Mouse (Mus musculus): ENCODE results near the gene Klhl26. TPM values are rescaled to one million over a fixed set of nuclear protein-coding genes. Genes with fewer than 3 reads are reported as not detected.

Klhl26 gene
- 10.8 and 10.9 TPM in 2 replicates for polyA plus RNA-seq (2012; ENCODE audit: insufficient read depth, insufficient read length, missing spikeins)

DNA sequence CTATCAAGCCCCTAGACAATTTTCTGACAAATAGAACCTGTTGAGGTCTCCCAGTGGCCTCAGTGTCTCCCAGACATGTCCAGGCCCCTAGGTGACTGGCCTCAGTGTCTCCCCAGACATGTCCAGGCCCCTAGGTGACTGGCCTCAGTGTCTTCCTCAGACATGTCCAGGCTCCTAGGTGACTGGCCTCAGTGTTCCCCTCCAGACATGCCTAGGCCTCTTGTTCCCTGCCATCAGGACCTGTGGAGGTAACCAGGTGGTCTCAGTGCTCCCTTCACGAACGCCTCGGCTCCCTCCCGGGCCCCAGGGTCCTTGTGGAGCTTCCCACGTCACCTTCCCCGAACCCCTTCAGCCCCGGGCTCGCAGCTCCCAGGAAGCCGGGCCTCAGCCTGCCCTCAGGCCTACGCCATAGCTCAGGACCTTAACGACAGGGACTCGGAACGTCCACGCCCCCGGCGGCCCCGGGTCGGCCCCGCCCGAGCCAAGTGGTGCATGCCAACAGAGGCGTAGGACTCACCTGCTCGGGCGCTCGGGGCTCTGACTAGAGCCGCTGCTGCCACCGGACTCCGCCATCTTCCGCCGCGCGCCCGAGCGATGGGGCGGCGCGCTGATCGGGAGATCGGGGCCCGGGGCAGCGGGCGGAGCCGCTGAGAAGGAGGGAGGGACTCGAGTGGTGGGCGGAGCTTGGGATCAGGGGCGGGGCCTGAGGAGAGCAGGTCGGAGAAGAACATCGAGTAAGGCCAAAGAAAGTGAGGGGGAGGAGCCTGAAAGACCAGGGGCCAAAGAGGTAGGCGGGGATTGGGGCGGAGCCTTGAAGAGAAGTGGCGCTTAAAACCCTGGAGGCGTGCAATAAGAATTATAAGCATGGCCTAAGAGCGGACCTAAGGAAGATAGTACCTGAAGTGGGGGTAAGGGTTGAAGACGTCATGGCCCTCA lies at the start of gene Klhl26:
TSS of gene Klhl26 (minus strand) at position 636 of the 936 bp plus-strand sequence.
- TF ChIP-seq POLR2A (IDR thresholded peaks at IDR 0.05; ENCODE audit: borderline replicate concordance, low read depth, low read length) = no peak; the same call in 1 of the 2 replicates
- no peak for TF ChIP-seq CTCF (IDR thresholded peaks at IDR 0.05; ENCODE audit: low read depth, low read length)
- peak within 1 kb of the TSS; percentile 34 for H3K27ac ChIP-seq (ENCODE audit: insufficient read depth, low read depth, low read length)
- peak within 1 kb of the TSS; percentile 98 for H3K4me3 ChIP-seq (ENCODE audit: insufficient read depth, low read length)
- peaks cover 6% of the 10 kb centered on the region; the same call in 1 of the 2 replicates for H3K4me1 ChIP-seq (ENCODE audit: control insufficient read depth, insufficient read depth, low read length)

DNA sequence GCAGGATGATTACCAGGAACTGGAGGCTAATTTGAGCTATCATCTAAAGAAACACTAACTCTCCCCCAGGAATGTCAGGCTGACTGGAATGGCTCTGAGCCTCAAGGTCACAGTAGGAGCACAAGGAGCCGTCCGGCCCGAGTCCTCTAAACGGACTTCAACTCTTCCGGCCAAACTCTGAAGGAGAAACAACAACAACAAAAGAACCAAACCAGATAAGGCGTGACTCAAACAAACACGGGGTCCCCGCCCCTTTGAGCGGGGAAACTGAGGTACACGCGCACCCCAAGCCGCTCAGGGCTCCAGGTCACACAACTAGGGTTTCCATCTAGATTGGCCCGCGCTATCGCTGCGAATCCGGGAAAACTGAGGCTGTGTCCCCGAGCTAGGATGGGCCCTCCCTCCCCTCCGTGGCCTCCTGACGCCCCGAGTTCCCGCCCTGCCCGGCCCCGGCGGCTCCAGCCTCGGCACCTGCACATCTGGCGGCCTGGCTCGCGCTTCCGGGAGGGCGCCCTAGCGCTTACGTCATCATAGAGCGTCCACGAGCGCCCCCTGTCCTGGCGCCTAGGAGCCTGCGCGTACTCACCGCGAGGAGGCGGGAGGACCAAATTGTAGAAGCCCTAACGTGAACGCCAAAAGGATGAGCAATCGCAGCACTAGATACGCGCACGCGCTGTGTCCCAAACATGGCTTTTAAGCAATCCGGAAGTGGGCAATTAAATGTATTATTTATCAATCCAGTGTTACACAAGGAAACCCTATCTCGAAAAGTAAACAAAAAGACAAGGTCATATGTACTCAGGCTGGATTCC lies 46.0 kb upstream of the Klhl26 start:
- H3K4me1 ChIP-seq (ENCODE audit: control insufficient read depth, insufficient read depth, low read length) = peaks cover 20% of the 10 kb centered on the region
- TF ChIP-seq CTCF (IDR thresholded peaks at IDR 0.05; ENCODE audit: low read depth, low read length) (no peak), POLR2A (IDR thresholded peaks at IDR 0.05; ENCODE audit: borderline replicate concordance, low read depth, low read length) (0 out of 2 replicates have a peak, but pooled peaks have one; percentile 2)
- peak overlapping the region; percentile 83 for H3K27ac ChIP-seq (ENCODE audit: insufficient read depth, low read depth, low read length)
- H3K4me3 ChIP-seq (ENCODE audit: insufficient read depth, low read length) = peak overlapping the region; percentile 86

DNA sequence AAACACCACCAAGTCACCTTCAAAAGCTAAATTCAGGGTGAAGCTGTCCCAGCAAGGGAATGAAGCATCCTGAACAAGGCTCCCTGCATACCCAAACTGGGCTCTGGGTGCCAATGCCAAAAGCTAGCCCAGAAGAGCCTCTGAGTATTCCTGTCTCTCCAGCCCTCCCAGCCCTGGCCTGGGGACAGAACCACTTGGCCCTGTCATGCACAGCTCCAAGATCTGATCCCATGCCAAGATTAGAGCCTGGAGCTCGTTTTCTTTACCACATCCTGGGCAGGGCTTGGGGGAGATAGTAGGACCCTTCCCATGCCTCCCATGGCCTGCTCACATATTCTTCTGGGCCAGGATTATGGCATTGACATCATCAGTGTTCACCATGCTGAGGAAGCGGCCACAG lies 42.8 kb upstream of the Klhl26 start:
- TF ChIP-seq CTCF (IDR thresholded peaks at IDR 0.05; ENCODE audit: low read depth, low read length) = no peak
- no peak for TF ChIP-seq POLR2A (IDR thresholded peaks at IDR 0.05; ENCODE audit: borderline replicate concordance, low read depth, low read length)
- Histone ChIP-seq H3K27ac (ENCODE audit: insufficient read depth, low read depth, low read length) (no peak overlapping the region), H3K4me1 (ENCODE audit: control insufficient read depth, insufficient read depth, low read length) (peaks cover 15% of the 10 kb centered on the region), H3K4me3 (ENCODE audit: insufficient read depth, low read length) (no peak overlapping the region)

DNA sequence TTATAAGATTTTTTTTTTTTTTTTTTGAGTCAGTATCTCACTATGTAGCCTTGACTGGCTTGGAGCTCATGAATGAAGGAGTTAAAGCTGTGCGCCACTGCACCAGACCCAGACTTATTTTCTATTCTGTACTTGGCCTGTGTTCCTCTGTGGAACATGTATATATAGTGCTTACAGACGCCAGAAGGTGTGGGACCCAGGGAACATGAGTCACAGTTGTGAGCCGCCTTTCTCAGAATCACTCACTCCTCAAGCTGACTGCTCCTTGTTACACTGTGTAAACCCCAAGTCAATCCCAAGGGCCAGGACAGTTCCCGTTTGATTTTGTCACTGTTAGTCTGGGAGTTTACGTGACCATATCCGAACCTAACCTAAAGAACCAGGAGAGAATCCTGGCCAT lies 42.3 kb upstream of the Klhl26 start:
- TF ChIP-seq CTCF (IDR thresholded peaks at IDR 0.05; ENCODE audit: low read depth, low read length) (no peak), POLR2A (IDR thresholded peaks at IDR 0.05; ENCODE audit: borderline replicate concordance, low read depth, low read length) (no peak)

DNA sequence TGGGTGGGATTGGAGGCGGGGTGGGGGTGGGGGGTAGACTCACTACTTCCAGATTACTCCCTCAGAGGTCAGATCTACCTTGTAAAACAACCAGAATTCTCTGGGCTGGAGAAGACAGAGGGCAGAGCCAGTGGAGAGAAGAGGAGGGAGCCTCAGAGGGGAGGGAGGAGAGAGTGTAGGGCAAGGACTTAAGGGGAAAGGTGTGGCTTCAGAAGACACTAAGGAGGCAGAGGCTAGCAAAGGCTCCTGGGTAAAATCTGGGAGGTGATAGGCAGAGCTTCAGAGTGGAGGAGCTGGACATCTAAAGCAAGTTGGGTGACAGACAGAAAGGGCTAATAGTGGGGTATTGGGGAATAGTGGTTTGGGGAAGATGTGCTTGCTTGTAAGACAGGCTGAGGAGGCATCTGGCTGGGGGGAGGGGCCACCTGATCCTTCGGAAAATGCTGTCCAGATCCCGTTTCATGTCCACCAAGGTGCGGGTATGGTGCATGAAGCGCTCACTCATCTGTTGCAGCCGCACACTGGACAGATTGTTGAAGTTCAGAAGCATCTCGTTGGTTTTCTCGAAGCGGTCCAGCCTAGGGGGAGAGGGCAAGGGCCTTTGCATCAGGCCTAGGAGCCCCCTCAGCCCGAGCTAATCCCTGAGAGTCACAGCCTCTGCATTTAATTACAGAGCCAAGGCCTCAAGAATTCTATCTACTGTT lies 41.3 kb upstream of the Klhl26 start:
- H3K27ac ChIP-seq (ENCODE audit: insufficient read depth, low read depth, low read length) = no peak overlapping the region
- no peak overlapping the region for H3K4me3 ChIP-seq (ENCODE audit: insufficient read depth, low read length)
- no peak for TF ChIP-seq CTCF (IDR thresholded peaks at IDR 0.05; ENCODE audit: low read depth, low read length)
- TF ChIP-seq POLR2A (IDR thresholded peaks at IDR 0.05; ENCODE audit: borderline replicate concordance, low read depth, low read length) = no peak
- H3K4me1 ChIP-seq (ENCODE audit: control insufficient read depth, insufficient read depth, low read length) = peaks cover 16% of the 10 kb centered on the region

More for the DNA sequence above, 42.3 kb upstream of the Klhl26 start:
- no peak overlapping the region for H3K4me3 ChIP-seq (ENCODE audit: insufficient read depth, low read length)
- H3K27ac ChIP-seq (ENCODE audit: insufficient read depth, low read depth, low read length) = no peak overlapping the region
- peaks cover 15% of the 10 kb centered on the region for H3K4me1 ChIP-seq (ENCODE audit: control insufficient read depth, insufficient read depth, low read length)

DNA sequence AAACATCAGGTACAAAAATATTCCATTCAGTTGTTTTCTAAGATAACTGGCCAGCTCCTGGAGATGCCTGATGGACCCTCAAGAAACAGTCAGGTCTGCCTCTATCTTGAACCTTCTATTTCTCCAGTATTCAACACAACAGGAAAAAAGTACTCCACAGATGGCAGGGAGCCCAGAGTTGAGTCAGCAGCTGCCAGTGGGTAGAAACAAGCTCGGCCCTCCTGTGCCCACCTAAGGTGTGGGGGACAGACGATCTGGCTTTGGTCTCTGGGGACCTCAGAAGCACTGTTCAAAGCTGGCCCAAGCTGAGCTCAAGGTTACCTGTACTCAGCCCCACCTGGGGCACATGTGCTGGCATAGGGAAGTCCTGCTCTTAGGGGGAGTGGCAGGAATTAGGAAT lies 36.7 kb upstream of the Klhl26 start:
- Histone ChIP-seq H3K4me1 (ENCODE audit: control insufficient read depth, insufficient read depth, low read length) (peaks cover 23% of the 10 kb centered on the region), H3K27ac (ENCODE audit: insufficient read depth, low read depth, low read length) (no peak overlapping the region), H3K4me3 (ENCODE audit: insufficient read depth, low read length) (no peak overlapping the region)
- TF ChIP-seq CTCF (IDR thresholded peaks at IDR 0.05; ENCODE audit: low read depth, low read length) (no peak), POLR2A (IDR thresholded peaks at IDR 0.05; ENCODE audit: borderline replicate concordance, low read depth, low read length) (no peak)

DNA sequence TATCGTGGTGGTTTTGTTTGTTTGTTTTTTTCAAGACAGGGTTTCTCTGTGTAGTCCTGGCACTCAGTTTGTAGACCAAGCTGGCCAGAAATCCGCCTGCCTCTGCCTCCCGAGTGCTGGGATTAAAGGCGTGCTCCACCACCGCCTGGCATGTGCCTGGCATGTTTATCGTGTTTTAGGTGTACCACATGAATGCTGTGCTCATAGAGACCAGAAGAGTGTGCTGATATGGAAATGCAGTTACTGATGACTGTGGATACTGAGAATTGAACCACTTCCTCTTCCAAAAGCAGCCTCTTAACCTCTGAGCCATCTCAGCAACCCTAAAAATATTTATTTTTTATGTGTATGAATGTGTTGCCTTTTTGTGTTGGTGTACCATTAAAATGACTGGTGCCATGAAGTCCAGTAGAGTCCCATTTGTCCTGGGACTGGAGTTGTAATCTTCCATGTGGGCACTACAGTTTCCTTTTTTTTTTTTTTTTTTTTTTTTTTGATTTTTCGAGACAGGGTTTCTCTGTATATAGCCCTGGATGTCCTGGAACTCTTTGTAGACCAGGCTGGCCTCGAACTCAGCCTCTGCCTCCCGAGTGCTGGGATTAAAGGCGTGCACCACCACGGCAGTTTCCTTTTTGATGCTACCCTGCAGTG lies 35.6 kb upstream of the Klhl26 start:
- Histone ChIP-seq H3K4me1 (ENCODE audit: control insufficient read depth, insufficient read depth, low read length) (peaks cover 23% of the 10 kb centered on the region), H3K4me3 (ENCODE audit: insufficient read depth, low read length) (peak overlapping the region; percentile 97; the same call in 1 of the 2 replicates), H3K27ac (ENCODE audit: insufficient read depth, low read depth, low read length) (peak overlapping the region; percentile 94)
- no peak for TF ChIP-seq POLR2A (IDR thresholded peaks at IDR 0.05; ENCODE audit: borderline replicate concordance, low read depth, low read length)
- TF ChIP-seq CTCF (IDR thresholded peaks at IDR 0.05; ENCODE audit: low read depth, low read length) = no peak

DNA sequence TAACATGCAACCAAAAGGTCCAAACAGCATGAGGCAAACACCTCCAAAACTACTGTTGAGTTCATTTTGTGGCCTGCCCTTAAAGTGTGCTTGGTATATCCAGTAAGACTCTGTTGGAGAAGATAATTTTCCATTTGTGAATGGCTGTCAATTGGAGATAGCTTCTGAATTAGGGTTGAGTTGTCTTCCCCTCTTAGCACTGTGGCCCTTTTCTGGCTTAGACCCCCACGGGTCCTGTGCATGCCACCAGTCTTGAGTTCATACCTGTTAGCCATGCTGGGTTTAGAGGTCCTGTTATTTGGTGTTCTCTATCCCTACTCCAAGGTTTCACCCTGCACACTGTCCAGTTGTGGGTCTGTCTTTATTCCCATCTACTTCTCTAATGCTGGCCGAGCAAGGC lies 35.0 kb upstream of the Klhl26 start:
- Histone ChIP-seq H3K4me1 (ENCODE audit: control insufficient read depth, insufficient read depth, low read length) (peaks cover 23% of the 10 kb centered on the region), H3K27ac (ENCODE audit: insufficient read depth, low read depth, low read length) (peak overlapping the region; percentile 94), H3K4me3 (ENCODE audit: insufficient read depth, low read length) (peak overlapping the region; percentile 97)
- TF ChIP-seq CTCF (IDR thresholded peaks at IDR 0.05; ENCODE audit: low read depth, low read length) = no peak
- TF ChIP-seq POLR2A (IDR thresholded peaks at IDR 0.05; ENCODE audit: borderline replicate concordance, low read depth, low read length) = no peak

DNA sequence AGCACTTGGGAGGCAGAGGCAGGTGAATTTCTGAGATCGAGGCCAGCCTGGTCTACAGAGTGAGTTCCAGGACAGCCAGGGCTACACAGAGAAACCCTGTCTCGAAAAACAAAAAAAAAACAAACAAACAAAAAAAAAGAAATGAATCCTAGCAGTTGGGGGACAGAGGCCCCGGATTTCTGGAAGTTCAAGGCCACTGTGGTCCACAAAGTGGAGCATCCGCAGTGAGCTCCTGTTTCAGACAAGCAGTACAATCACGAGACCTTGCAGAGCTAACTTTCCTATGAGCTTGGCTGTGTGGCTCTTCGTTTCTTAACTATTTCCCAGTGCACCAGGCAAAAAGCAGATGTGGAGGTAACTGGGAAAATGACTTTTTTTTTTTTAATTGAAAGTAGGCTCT lies 34.4 kb upstream of the Klhl26 start:
- H3K27ac ChIP-seq (ENCODE audit: insufficient read depth, low read depth, low read length) = peak overlapping the region; percentile 94
- peaks cover 23% of the 10 kb centered on the region for H3K4me1 ChIP-seq (ENCODE audit: control insufficient read depth, insufficient read depth, low read length)

More for the DNA sequence above, 34.4 kb upstream of the Klhl26 start:
- H3K4me3 ChIP-seq (ENCODE audit: insufficient read depth, low read length) = peak overlapping the region; percentile 97

Measured in bone marrow macrophage, adult 2 months (primary cell).